9 mouse cellular contexts compared by ENCODE assay signal in the genomic region with DNA sequence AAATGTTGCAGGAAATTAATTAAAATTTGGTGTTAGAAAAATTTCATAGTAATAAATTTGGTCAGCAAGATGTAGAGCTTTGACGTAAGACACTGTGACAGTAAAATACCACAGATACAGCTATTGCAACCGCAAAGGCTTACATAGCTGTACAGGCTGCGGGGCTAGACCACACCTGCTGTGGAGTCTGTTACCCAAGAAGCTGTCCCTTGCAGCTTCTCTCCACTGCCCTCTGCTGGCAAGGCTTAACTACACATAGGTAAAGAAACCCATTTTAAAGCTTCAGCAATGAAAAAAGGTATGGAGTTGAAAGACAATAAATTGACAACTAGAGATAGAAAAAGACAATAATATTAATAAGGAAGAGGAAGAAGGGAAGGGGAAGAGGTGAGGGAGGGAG. TPM values are rescaled to one million over a fixed set of nuclear protein-coding genes. Genes with fewer than 3 reads are reported as not detected.
A peak's percentile ranks its signal among the peaks of the same experiment; 100 is the strongest.
DNase-seq lines count a peak whose midpoint lies in the region; ATAC-seq and TF ChIP-seq lines count a peak whose summit lies in the region.
"Had no signal": no experiment of that assay in that cellular context is flagged by ENCODE, and none has a peak within 500 bp of the region (broad histone marks: within the 10 kb centered on the region; RNA-seq: fewer than 3 reads in every experiment).

No protein-coding gene starts in this region.

- no peaks in the 10 kb centered on the region for H3K27me3 ChIP-seq in liver, embryonic 14.5 days (ENCODE audit: control insufficient read depth, insufficient read depth, low read length)
- no peaks in the 10 kb centered on the region for H3K27me3 ChIP-seq in splenic B cell, adult 2 months (ENCODE audit: control insufficient read depth, insufficient read depth, low read length, poor library complexity, severe bottlenecking)
- H3K27me3 ChIP-seq: limb, embryonic 12.5 days had no signal

- no peak overlapping the region for H3K4me2 ChIP-seq in liver, embryonic 14.5 days (ENCODE audit: low read depth)
- H3K4me2 ChIP-seq: limb, embryonic 12.5 days had no signal

- H3K36me3 ChIP-seq in liver, embryonic 14.5 days (replicated peaks; ENCODE audit: control insufficient read depth, insufficient read depth, low read depth): no peaks in the 10 kb centered on the region
- H3K36me3 ChIP-seq in splenic B cell, adult 2 months (ENCODE audit: control insufficient read depth, insufficient read depth, low read length, poor library complexity, severe bottlenecking): no peaks in the 10 kb centered on the region
- H3K36me3 ChIP-seq: limb, embryonic 12.5 days had no signal

- H3K9ac ChIP-seq in liver, embryonic 14.5 days (replicated peaks): no peak overlapping the region
- H3K9ac ChIP-seq: limb, embryonic 12.5 days had no signal

- no peak overlapping the region for H3K27ac ChIP-seq in liver, embryonic 14.5 days
- H3K27ac ChIP-seq: limb, embryonic 12.5 days had no signal

- no peaks in the 10 kb centered on the region for H3K4me1 ChIP-seq in liver, embryonic 14.5 days (replicated peaks; ENCODE audit: control insufficient read depth in 2 of 2, insufficient read depth in 2 of 2, low read length in 1 of 2)
- H3K4me1 ChIP-seq: limb, embryonic 12.5 days had no signal

- ATAC-seq in liver, embryonic 14.5 days (ENCODE audit: insufficient read depth): no peak

- H3K4me3 ChIP-seq in liver, embryonic 14.5 days (ENCODE audit: insufficient read depth in 1 of 2, low read depth in 2 of 2, low read length in 2 of 2): no peak overlapping the region
- H3K4me3 ChIP-seq: limb, embryonic 12.5 days had no signal

- H3K9me3 ChIP-seq in liver, embryonic 14.5 days (ENCODE audit: control insufficient read depth, low read length): no peaks in the 10 kb centered on the region
- H3K9me3 ChIP-seq: limb, embryonic 12.5 days had no signal

- 41% methylated on average over 3 of the region's 3 CpGs for WGBS in liver, embryonic 14.5 days (ENCODE audit: insufficient replicate concordance)

- peak; percentile 61 for TF ChIP-seq CTCF in liver, embryonic 14.5 days (IDR thresholded peaks at IDR 0.05; ENCODE audit: low read depth)

- no peak for TF ChIP-seq EP300 in liver, embryonic 14.5 days (IDR thresholded peaks at IDR 0.05; ENCODE audit: low read depth)

- peak; percentile 52 for DNase-seq in gastrocnemius, adult 18-20 months (ENCODE audit: low spot score)
- no peak for DNase-seq in gastrocnemius, postnatal 25 days
- peak; percentile 62 for DNase-seq in urinary bladder, postnatal 25 days (ENCODE audit: low spot score)
- no peak for DNase-seq in urinary bladder, adult 2 months (ENCODE audit: low spot score)
- DNase-seq in cerebellum, postnatal 25 days: peak; percentile 22 to 68
- DNase-seq in kidney, adult 8-10 months: peak; percentile 27 to 70
- DNase-seq in liver, embryonic 14.5 days (ENCODE audit: low read depth in 3 of 3, low spot score in 3 of 3): peak in 1 of 3 experiments; percentile 3
- peak; percentile 4 for DNase-seq in splenic B cell, adult 2 months (ENCODE audit: low read depth, low spot score)

RNA-seq across cellular contexts. Expression of gene Ifi44l, which starts 8.4 kb away (rescaled TPM):
- total RNA-seq in gastrocnemius, adult 18-20 months (2021): not detected
- total RNA-seq in gastrocnemius, postnatal 25 days (2021): not detected
- polyA plus RNA-seq in urinary bladder, adult 2 months (2012; rRNA removed): 0.04 TPM in 1 of 2 replicates, not detected in the other
- not detected in 2 replicates for polyA plus RNA-seq in liver, embryonic 14.5 days (2012; rRNA removed)
- not detected in 2 replicates for polyA plus RNA-seq in liver, embryonic 14.5 days (2014; fragmentation: Nextera tagmentation; extraction: Ambion mirVana)
- polyA plus RNA-seq: limb, embryonic 12.5 days had no signal

RNA-seq across cellular contexts. Expression of gene Ifi44, which starts 21.3 kb away (rescaled TPM):
- not detected for total RNA-seq in gastrocnemius, adult 18-20 months (2021)
- total RNA-seq in gastrocnemius, postnatal 25 days (2021): not detected
- 3.5 and 3.8 TPM in 2 replicates for polyA plus RNA-seq in urinary bladder, adult 2 months (2012; rRNA removed)
- 0.04 and 0.11 TPM in 2 replicates for polyA plus RNA-seq in liver, embryonic 14.5 days (2012; rRNA removed)
- 0.09 and 0.18 TPM in 2 replicates for polyA plus RNA-seq in liver, embryonic 14.5 days (2014; fragmentation: Nextera tagmentation; extraction: Ambion mirVana)

Comparison
In these comparisons a context has a peak if more than half of its experiments do, and no peak if none do; other contexts are left out.
1. DNase-seq: peak in gastrocnemius, adult 18-20 months (single experiment), urinary bladder, postnatal 25 days (single experiment), cerebellum, postnatal 25 days (2 of 2), kidney, adult 8-10 months (2 of 2) and splenic B cell, adult 2 months (single experiment); none in gastrocnemius, postnatal 25 days (single experiment) and urinary bladder, adult 2 months (single experiment).